Mouse (Mus musculus): Measurements from ENCODE around the gene Sprr1a.
"Not testable (repeated sequence)": the region's sequence is repeated elsewhere in the genome, so short reads cannot be mapped to it uniquely, and the experiment has no call there.

Sprr1a gene

GRCm38 (mm10) chr3:92485863-92486262 is at the start of gene Sprr1a:
Sprr1a (minus strand) TSS chr3:92485895.
- DNase-seq (ENCODE audit: low spot score in 2 of 2): no peak

GRCm38 (mm10) chr3:92534411-92534810 is 48.7 kb upstream of the Sprr1a start, which contains the start of gene 2310046K23Rik:
2310046K23Rik (minus strand) TSS chr3:92534511.
- DNase-seq (ENCODE audit: low spot score in 2 of 2): no peak

GRCm38 (mm10) chr3:92512325-92512724 is 26.6 kb upstream of the Sprr1a start:
- no peak for DNase-seq (ENCODE audit: low spot score in 2 of 2)

GRCm38 (mm10) chr3:92510786-92511185 is 25.1 kb upstream of the Sprr1a start:
- no peak for DNase-seq (ENCODE audit: low spot score in 2 of 2)

GRCm38 (mm10) chr3:92508185-92508584 is 22.5 kb upstream of the Sprr1a start:
- no peak for DNase-seq (ENCODE audit: low spot score in 2 of 2)

GRCm38 (mm10) chr3:92503528-92503927 is 17.8 kb upstream of the Sprr1a start:
- DNase-seq (ENCODE audit: low spot score in 2 of 2): no peak

- no peak for DNase-seq (ENCODE audit: low spot score in 2 of 2)
These were observed 14.7 kb upstream of the Sprr1a start, which contains the start of gene Sprr4 for GRCm38 (mm10) chr3:92500393-92500792. Sprr4 (minus strand) TSS chr3:92500493.

GRCm38 (mm10) chr3:92490262-92490661 is 4.6 kb upstream of the Sprr1a start:
- DNase-seq (ENCODE audit: low spot score in 2 of 2): not testable (repeated sequence)

GRCm38 (mm10) chr3:92486307-92486706 is 612 bp upstream of the Sprr1a start:
- no peak for DNase-seq (ENCODE audit: low spot score in 2 of 2)

- DNase-seq (ENCODE audit: low spot score in 2 of 2): not testable (repeated sequence)
These were observed 4.4 kb downstream of the Sprr1a start for GRCm38 (mm10) chr3:92481249-92481648.

GRCm38 (mm10) chr3:92470111-92470510 is 15.6 kb downstream of the Sprr1a start:
- no peak for DNase-seq (ENCODE audit: low spot score in 2 of 2)

- no peak for DNase-seq (ENCODE audit: low spot score in 2 of 2)
These were observed 18.3 kb downstream of the Sprr1a start for GRCm38 (mm10) chr3:92467424-92467823.

GRCm38 (mm10) chr3:92466576-92466975 is 19.1 kb downstream of the Sprr1a start:
- DNase-seq (ENCODE audit: low spot score in 2 of 2): no peak

GRCm38 (mm10) chr3:92458620-92459019 is 27.1 kb downstream of the Sprr1a start, which contains the start of gene Sprr3:
Sprr3 (minus strand) TSS chr3:92458720.
- no peak for DNase-seq (ENCODE audit: low spot score in 2 of 2)

- no peak for DNase-seq (ENCODE audit: low spot score in 2 of 2)
These were observed 30.5 kb downstream of the Sprr1a start for GRCm38 (mm10) chr3:92455151-92455550.

- DNase-seq (ENCODE audit: low spot score in 2 of 2): no peak
These were observed 45.5 kb downstream of the Sprr1a start for GRCm38 (mm10) chr3:92440177-92440576.

GRCm38 (mm10) chr3:92438689-92439088 is 47.0 kb downstream of the Sprr1a start, which contains the start of gene Sprr1b:
Sprr1b (minus strand) TSS chr3:92438789.
- DNase-seq (ENCODE audit: low spot score in 2 of 2): no peak
